Mouse (Mus musculus) spleen, embryonic (tissue): ENCODE measurements around the gene Myo5a.

Experiments
- CTCF ChIA-PET: fragments of 350-600 bp; sonication (Branson Sonifier 250); formaldehyde crosslinking; loops from one replicate; lab custom pipeline; 2022; lab: Charles Lee

The Myo5a gene

DNA sequence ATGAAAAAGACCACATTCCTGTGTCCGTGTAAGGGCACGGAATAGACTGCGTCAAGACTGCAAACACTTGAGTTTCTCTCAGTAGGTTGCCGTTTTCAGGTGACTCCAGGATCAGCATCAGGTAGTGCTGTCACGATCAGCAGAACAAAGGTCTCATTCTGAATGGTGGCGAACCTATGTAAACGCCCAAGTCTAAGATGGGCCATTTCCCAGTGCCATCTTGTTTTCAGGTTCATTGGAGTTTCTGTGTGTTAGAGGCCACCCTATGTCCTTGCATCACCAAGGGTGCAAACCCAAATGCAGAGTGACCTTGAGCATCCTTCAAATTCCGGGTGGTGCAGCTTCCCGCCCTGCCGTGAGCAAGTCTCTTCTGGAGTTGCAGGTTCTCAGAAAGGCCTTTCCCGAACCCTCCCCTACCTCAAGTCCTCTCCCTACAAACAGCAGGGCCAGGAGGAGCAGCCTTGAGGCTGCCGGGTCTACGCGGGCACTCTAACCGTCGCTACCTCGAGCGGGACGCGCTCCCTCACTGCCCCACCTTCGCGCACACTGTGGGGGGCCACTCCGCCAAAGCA lies at the start of gene Myo5a:
Myo5a (plus strand) TSS at position 559 of the 572 bp plus-strand sequence.
- CTCF ChIA-PET, result interaction anchor here (1.1 kb wide), 1 partner anchor 34 kb away, joined by 3 read pairs; no protein-coding TSS in a partner anchor

DNA sequence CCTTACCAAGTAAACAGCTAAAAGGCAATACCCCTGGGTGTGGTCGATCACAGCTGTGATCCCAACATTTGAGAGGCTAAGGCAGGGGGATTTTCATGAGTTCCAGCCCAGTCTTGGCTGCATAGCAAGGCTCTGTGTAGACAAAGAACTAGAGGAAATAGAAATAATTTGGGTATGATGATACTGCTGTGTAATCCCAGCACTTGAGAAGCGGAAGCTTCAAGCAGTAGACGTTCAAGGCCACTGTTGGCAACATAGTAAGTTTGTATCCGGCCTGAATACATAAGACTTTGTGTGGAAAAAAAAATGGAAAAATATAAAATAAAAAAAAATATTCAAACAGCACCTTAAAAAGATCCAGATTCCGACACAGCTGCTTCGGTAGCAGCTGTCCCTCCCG lies 48.3 kb upstream of the Myo5a start:
- CTCF ChIA-PET, result no interaction called here

DNA sequence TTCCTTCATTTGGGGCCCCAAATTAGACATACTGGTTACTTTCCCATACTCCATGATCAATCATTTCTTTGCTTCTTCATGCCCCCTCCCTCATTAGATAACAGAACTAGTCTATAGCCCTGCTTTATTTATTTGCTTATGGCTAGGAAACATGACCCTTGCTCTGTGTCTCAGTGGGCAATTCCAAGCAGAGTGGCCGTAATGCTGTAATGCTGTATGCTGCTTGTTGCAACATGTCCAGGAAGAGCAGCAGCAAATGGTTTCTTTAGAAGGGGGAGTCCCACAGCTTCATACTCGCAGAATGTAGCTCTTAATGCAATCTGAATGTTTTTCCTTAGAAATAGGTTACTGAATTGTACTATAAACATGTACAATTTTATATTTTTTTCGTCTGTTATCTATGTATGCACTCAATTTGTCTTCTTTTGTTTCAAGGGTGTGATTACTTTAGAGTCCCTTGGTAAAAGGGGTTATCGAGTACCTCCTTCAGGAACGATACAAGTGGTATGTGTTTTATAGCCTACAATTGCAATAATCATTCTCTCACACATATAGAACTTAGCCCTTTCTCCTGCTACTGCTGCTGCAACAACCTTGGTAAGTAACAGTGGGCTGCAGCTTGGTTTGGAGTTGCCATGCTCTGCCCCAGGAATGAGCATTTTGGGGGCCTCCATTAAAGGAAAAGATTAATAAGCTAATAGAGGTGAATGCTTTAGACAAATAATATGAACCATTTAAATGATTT lies 47.5 kb upstream of the Myo5a start:
- CTCF ChIA-PET, result no interaction called here

DNA sequence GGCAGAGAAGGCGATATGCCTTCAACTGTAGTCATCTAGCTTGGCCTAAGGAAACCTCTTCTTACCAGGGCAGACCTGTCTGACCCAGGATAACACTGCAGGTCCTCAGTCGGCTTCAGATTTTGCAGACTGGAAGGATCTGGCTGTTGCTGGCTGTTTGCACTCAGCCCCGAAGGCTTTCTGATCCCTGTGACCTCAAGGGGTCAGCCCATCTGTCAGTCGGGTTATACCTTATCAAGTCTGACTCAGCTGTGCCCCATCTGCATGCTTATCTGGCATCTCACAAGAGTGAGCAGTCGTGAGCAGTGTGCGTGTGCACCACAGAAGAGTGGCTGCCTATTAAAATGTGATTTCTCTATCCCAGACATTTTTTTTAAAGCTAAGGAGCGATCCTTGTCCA lies 46.7 kb upstream of the Myo5a start:
- CTCF ChIA-PET, result no interaction called here

DNA sequence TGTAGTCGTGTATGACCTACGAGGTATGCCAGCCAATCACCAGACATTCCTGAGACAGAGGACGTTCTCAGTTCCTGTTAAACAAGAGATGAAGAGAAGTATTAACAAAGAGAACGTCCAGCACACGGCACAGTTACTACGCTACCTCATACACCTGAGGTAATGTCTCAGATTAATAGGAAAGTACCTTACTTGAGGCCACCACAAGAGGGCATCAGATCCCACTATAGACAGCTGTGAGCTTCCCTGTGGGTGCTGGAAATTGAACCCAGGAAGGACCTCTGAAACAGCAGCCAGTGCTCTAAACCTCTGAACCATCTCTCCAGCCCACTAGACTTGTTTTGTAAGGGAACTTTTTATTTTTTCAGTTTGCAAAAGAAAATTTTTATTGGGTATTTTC lies 45.1 kb upstream of the Myo5a start:
- CTCF ChIA-PET, result interaction anchor here (0.6 to 0.7 kb wide), 2 partner anchors 119 to 518 kb away, joined by 3 read pairs; no protein-coding TSS in a partner anchor

DNA sequence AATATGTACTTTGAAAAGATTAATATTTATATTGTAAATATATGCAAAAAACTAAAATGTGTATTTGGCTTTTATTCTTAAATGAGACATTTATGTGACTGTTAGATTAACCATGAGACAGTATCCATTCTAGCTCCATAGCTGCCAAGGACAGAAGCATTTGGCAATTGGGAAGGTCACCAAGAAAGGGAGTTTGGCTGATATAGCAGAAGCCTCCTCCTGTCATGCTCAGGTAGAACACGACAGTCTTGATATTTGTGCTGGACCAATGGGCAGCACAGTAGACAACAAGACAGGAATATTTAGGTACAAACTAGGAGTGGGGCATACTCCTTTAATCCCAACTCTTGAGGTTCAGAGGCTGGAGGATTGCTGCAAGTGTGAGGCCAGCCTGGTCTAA lies 38.4 kb upstream of the Myo5a start:
- CTCF ChIA-PET, result interaction anchor here (0.7 kb wide), 1 partner anchor 230 kb away, joined by 3 read pairs; no protein-coding TSS in a partner anchor

DNA sequence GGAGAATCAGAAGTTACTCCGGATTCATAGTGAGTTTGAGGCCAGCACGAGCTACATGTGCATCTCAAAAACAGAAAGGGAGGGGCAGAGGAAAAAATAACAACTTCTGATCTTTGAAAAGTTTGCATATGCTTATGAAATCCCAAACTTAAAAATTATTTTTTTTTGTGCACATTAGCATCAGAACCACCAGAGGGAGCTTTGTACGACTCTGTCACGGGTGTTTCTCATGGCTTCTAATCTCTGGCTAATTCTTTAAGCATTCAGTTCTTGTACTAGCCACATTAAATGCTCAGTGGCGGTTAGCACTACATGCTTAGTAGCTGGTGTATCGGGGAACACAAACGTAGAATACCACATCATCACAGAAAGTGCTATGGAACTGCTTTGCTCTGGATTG lies 37.7 kb upstream of the Myo5a start:
- CTCF ChIA-PET, result no interaction called here

DNA sequence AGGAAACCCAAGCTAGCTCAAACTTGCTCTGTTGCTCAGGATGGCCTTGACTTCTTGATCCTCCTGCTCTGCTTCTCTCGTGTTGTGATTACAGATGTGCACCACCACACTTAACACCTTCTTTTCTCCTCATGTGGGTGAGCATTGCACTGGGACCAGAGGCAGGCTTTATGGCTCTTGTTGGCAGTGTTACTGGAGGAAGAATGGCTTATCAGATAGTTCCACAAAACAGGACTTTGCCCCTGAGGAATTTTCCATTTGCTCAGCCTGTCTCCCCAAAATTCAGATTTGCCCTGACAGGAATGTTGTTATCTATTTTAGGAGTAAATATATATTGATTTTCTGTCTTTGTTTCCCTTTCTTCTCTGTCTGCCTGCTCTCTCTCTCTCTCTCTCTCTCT lies 36.1 kb upstream of the Myo5a start:
- CTCF ChIA-PET, result no interaction called here

DNA sequence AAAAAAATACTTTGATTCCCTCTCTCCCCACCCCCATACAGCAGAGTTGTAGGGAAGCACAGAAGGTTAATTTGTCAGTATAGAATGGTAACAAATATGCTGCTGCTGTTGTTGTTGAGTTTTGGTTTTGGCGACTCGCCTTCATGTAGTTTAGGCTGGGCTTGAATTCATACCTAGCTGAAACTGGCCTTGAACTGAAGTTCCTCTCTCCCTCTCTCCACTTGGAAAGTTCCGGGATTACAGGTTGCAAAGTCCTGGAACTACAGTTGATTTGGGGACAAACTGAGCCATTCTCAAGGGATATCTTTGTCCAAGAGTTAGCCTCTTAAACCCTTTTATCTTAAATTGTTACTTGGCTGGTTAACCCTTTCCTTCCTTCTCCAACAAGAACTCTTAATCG lies 34.9 kb upstream of the Myo5a start:
- CTCF ChIA-PET, result no interaction called here

DNA sequence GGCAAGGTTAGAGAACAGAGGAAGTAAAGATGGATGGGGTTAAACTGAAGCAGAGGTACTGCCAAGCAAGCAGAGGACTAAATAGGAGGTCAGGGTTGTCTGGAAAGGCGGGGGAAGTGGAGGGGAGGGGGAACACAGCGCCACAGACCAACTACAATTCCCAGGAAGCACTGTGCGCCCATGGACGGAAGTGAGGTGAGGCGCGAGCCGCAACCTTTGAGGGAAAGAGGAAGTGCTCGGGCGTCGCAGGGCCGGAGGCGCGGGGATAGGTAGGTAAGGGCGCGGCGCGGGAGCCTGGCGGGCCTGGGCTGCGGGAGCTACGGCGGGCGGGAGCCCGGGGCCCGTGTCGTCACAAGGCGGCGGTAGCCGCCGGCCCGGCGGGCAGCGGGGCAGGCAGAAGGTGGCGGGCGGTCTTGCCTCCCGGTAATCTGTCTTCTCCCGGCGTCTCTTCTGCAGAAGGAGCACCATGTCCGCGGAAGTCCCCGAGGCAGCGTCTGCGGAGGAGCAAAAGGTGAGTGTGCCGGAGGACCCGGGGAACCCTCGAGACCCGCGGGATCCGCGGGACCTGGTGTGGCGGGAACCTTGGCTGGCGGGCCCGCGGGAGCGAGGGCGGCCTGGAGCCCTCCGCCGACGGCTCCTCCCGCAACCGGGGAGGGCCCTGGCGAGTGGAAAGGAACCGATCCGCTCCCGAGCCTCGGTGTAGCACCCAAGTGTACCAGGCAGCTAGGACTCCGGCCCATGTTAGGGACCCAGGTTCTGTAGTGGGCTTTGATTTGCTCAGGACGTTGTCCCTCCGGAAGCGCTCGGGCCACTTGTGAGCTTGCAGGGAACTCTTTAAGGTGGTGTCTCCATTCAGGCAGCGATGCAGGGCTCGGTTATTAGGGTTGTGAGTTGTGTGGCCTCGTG lies 33.1 kb upstream of the Myo5a start, which contains the start of gene Arpp19:
Arpp19 (plus strand) TSS at position 164 of the 906 bp plus-strand sequence.
- CTCF ChIA-PET, result interaction anchor here (0.9 kb wide), 1 partner anchor 12 kb away, joined by 15 read pairs; no protein-coding TSS in a partner anchor

DNA sequence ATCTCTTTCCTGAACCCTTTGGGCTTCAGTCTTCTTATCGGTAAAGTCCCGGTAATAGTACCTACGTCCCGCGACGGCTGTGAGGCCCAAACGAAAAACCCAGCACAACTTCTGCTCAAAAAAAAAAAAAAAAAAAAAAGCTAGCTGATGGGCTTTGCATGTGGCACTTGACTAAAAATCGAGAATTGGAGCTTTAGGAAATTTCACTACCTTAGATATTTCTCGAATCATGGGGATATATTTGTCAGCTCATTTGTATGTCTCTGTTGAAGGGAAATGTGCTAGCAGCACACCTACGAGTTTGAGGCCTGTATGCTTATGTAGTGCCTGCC lies 32.5 kb upstream of the Myo5a start:
- CTCF ChIA-PET, result interaction anchor here (0.9 kb wide), 1 partner anchor 12 kb away, joined by 15 read pairs; no protein-coding TSS in a partner anchor

DNA sequence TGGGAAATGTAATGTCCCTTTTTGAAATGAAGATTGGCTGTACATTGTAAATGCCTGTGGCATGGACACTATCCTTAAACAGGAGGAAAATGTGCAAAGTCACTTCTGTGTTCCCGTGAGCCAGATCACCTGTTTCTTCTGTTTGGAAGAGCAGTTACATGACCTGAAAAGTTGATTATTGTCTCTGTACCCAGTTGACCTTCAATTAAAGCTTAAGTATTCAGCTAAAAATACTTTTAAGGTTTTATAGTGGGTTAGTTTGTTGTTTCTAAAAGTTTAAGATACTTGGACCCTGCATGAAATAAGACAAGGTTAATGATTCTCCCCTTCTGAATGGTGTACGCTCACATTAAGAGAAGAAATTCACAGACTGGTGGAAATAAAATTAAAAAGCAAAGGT lies 30.2 kb upstream of the Myo5a start:
- CTCF ChIA-PET, result interaction anchor here (0.6 kb wide), 1 partner anchor 266 kb away, joined by 6 read pairs; no protein-coding TSS in a partner anchor

DNA sequence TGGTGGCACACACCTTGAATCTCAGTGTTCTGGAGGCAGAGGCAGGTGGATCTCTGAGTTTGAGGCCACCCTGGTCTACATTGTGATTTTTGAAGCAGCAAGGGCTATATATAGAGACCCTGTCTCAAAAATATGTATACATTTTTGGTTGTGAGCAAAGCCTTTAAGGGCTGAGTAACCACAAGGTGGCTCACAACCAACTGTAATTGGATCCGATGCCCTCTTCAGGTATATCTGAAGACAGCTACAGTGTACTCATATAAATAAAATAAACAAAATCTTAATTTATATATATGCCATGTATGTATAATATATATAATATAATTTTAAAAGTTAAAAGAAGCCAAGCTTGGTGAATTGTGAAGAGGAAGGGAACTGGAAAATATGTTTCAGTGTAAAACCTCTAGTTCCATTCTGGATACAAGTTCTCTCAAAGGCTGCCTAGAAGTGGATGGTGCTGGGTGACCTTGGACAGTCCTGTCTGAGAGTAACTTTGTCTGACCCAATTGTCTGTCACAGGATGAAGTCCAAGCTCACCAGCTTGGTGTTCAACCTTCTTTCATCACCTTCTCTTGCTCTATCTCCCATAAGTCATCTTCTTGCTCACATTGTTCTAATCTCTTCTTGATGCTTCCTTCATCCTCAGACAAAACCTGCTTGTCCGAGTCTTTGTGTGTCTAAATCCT lies 28.8 kb upstream of the Myo5a start:
- CTCF ChIA-PET, result interaction anchor here (0.6 kb wide), 2 partner anchors 61 to 1373 kb away, joined by 3 to 11 read pairs; no protein-coding TSS in a partner anchor

DNA sequence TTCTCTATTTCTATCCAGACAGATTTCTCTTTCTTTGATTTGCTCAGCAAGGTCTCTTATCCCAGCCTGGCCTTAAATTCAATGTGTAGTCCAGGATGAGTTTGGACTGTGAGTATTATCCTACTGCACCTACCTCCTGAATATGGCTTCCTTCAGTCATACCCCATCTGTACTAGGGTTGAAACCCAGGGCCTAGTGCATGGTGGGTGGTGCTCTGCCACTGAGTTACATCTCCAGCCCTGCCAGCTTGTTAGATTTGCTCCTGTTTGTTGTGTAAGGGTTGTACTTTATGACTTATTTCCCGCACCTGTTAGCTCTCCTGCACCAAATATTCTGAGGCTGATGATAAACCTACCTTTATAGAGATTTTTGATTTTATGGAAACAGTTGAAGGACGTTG lies 27.6 kb upstream of the Myo5a start:
- CTCF ChIA-PET, result no interaction called here

DNA sequence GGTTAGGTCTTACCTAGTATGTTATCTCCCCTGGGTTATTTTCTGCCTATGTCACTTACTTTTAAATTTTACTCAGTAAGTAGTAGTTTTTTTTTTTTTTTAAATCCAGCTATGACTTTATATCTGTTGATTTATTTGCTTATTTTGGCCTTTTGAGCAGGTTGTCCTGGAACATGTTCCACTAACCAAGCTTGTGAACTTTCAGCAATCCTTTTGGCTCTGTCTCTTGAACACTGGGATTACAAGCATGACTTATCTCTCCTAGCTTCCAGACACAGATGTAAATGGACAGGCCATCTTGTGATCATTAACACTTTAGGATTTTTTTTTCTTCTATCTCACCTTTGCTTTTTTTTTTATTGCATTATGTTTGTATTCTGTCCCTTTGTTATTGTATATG lies 23.7 kb upstream of the Myo5a start:
- CTCF ChIA-PET, result interaction anchor here (0.6 to 0.7 kb wide), 2 partner anchors 80 to 535 kb away, joined by 4 to 5 read pairs; no protein-coding TSS in a partner anchor

DNA sequence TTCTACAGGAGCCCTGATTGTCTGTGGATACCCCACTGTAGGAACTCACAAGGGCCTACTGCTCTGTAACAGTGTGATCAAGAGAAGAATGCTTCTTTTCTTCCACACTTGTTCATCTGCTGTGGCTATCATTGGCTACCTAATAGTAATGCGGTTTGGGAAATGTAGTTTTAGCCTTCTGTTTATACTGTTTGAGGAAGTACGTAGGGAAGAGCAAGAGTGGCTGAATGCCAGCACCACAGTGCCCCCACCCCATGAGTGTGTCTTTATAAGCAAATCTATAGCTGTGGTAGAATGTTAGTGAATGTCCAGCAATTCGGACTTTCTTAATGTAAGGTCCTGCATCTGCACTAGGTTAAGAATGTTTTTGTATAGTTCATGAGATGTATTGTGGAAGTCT lies 21.7 kb upstream of the Myo5a start:
- CTCF ChIA-PET, result interaction anchor here (0.6 to 1.9 kb wide), 2 partner anchors 11 to 15 kb away, joined by 4 read pairs; no protein-coding TSS in a partner anchor

DNA sequence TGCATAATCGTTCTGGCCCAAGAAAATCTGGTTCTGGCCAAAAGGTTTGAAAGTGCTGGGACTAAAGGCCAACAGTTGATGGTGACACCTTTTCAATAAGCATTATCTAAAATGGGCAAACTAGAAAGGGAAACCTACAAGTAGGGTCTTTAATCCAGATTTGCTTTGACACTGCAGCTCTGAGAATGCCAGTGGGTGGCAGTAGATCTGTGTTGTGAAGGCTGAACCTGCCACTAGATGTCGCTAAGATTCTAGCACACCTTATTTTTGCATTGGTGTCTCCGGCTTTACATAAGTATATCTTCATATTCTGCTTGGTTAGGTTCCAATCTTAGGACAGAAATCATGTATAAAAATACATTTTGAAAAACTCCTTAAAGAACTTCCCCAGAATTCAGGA lies 20.8 kb upstream of the Myo5a start:
- CTCF ChIA-PET, result interaction anchor here (0.8 to 1.9 kb wide), 3 partner anchors 10 to 128 kb away, joined by 3 to 15 read pairs (median 4); no protein-coding TSS in a partner anchor

DNA sequence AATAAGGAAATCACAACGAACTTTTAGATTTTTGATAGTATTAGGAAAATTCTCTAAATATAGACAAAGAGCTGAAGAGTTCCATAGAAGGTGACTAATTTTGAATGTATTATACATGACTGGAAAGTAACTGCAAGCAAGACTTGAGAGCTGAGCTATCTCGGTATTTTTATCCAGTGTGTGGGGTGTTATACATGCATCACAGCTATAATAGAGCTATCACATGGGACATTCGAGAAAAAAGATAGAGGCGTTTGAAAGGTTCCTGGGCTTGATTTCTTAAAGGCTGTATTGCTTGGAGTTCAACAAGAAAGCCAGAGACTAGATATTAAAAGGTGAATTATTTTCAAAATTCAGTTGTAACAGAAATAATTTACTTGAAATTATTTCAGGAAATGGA lies 19.0 kb upstream of the Myo5a start:
- CTCF ChIA-PET, result interaction anchor here (1.3 to 1.5 kb wide), 2 partner anchors 109 to 230 kb away, joined by 3 to 5 read pairs; no protein-coding TSS in a partner anchor

DNA sequence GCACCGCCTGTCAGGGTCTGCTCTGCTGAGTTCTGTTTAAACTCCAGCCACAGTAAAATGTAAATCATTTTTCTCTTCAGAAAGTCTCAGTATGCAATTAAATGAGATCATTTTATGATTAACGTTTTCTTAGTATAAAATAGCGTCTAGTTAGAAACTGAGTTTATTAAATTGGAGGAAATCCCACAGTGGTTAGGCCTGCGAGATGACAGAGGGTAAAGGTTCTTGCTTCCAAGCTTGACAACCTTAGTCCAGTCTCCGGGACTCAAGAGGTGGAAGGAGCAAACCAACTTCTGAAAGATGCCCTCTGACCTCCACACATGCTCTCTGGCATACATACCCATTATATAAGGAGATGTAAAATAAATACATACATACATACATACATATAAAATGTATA lies 15.8 kb upstream of the Myo5a start:
- CTCF ChIA-PET, result interaction anchor here (0.6 to 1.0 kb wide), 3 partner anchors 9 to 155 kb away, joined by 3 to 5 read pairs (median 4); no protein-coding TSS in a partner anchor

DNA sequence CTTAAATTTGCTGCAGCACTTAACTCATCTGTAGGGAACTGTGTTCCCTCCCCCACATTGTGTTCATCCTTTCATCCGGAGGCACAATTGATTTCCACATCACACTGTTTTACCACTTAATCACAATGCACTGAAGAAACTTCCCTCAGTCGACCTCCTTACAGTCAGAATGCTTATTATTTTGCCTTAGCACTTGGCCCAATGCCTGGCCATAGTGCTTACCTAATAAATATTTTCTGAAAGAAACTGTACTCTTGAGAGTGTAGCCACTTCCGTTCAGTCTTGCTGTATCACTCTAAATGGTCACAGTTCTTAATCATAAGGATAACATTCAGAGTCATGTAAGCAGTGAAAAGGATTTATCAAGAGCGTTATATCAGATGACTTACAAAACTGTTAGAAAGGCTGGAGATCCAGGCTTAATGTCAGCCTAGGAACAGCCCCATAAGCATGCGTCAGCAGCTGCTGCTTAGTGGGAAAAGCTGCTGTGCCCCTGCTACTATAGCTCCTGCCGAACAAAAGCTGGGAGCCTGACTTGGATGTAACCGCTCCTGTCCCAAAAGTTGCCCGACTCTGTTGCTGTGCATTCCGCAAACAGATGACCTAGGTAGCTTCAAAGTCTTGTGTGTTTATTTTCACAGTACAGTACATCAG lies 6.0 kb upstream of the Myo5a start:
- CTCF ChIA-PET, result interaction anchor here (0.6 kb wide), 1 partner anchor 10 kb away, joined by 4 read pairs; no protein-coding TSS in a partner anchor
